Mouse (Mus musculus): ENCODE measurements around the gene Adamts18. TPM values are rescaled to one million over a fixed set of nuclear protein-coding genes. Genes with fewer than 3 reads are reported as not detected.

Gene Adamts18
- polyA plus RNA-seq, 1 experiment from 2014 or later, result 7.9 TPM

- Histone ChIP-seq H3K4me2 (replicated peaks) (no peak overlapping the region), H3K4me1 (0 out of 2 replicates have a peak, but pooled peaks cover 14% of the 10 kb centered on the region), H3K9me3 (replicated peaks) (no peaks in the 10 kb centered on the region), H3K27me3 (no peaks in the 10 kb centered on the region), H3K27ac (replicated peaks) (no peak overlapping the region), H3K4me3 (replicated peaks) (no peak overlapping the region), H3K9ac (no peak overlapping the region), H3K36me3 (no peaks in the 10 kb centered on the region)
- ATAC-seq (ENCODE audit: insufficient number of reproducible peaks, low FRiP score, low TSS enrichment, low read depth), result no peak
- 71% methylated on average over 1 of the region's 1 CpGs for WGBS
These were observed 171.7 kb downstream of the Adamts18 start for GRCm38 (mm10) chr8:113676811-113677210.

GRCm38 (mm10) chr8:113675281-113675680 lies 173.3 kb downstream of the Adamts18 start:
- Histone ChIP-seq H3K9me3 (replicated peaks) (no peaks in the 10 kb centered on the region), H3K27me3 (no peaks in the 10 kb centered on the region), H3K4me1 (0 out of 2 replicates have a peak, but pooled peaks cover 14% of the 10 kb centered on the region), H3K27ac (replicated peaks) (no peak overlapping the region), H3K9ac (no peak overlapping the region), H3K4me3 (replicated peaks) (no peak overlapping the region), H3K36me3 (no peaks in the 10 kb centered on the region), H3K4me2 (replicated peaks) (no peak overlapping the region)
- WGBS, result 52% methylated on average over 2 of the region's 2 CpGs
- no peak for ATAC-seq (ENCODE audit: insufficient number of reproducible peaks, low FRiP score, low TSS enrichment, low read depth)

GRCm38 (mm10) chr8:113674611-113675010 lies 173.9 kb downstream of the Adamts18 start:
- Histone ChIP-seq H3K4me1 (0 out of 2 replicates have a peak, but pooled peaks cover 14% of the 10 kb centered on the region), H3K27ac (replicated peaks) (no peak overlapping the region), H3K9me3 (replicated peaks) (no peaks in the 10 kb centered on the region), H3K4me2 (replicated peaks) (no peak overlapping the region), H3K9ac (no peak overlapping the region), H3K4me3 (replicated peaks) (no peak overlapping the region), H3K36me3 (no peaks in the 10 kb centered on the region), H3K27me3 (no peaks in the 10 kb centered on the region)
- WGBS, result 58% methylated on average over 3 of the region's 3 CpGs
- no peak for ATAC-seq (ENCODE audit: insufficient number of reproducible peaks, low FRiP score, low TSS enrichment, low read depth)

GRCm38 (mm10) chr8:113673300-113673699 lies 175.2 kb downstream of the Adamts18 start:
- ATAC-seq (ENCODE audit: insufficient number of reproducible peaks, low FRiP score, low TSS enrichment, low read depth), result no peak
- H3K9me3 ChIP-seq (replicated peaks), result no peaks in the 10 kb centered on the region
- no peak overlapping the region for H3K27ac ChIP-seq (replicated peaks)
- H3K4me1 ChIP-seq, result 0 out of 2 replicates have a peak, but pooled peaks cover 14% of the 10 kb centered on the region
- no peak overlapping the region for H3K4me3 ChIP-seq (replicated peaks)
- no peak overlapping the region for H3K4me2 ChIP-seq (replicated peaks)
- no peak overlapping the region for H3K9ac ChIP-seq
- H3K36me3 ChIP-seq, result no peaks in the 10 kb centered on the region
- 37% methylated on average over 3 of the region's 3 CpGs for WGBS
- no peaks in the 10 kb centered on the region for H3K27me3 ChIP-seq

- Histone ChIP-seq H3K27ac (replicated peaks) (no peak overlapping the region), H3K27me3 (0 out of 2 replicates have a peak, but pooled peaks cover 4% of the 10 kb centered on the region), H3K9me3 (replicated peaks) (no peaks in the 10 kb centered on the region), H3K36me3 (no peaks in the 10 kb centered on the region), H3K9ac (no peak overlapping the region), H3K4me2 (replicated peaks) (no peak overlapping the region), H3K4me1 (0 out of 2 replicates have a peak, but pooled peaks cover 14% of the 10 kb centered on the region), H3K4me3 (replicated peaks) (no peak overlapping the region)
- WGBS, result 58% methylated on average over 11 of the region's 11 CpGs
- 0 out of 2 replicates have a peak, but pooled peaks have one; percentile 65 for ATAC-seq (ENCODE audit: insufficient number of reproducible peaks, low FRiP score, low TSS enrichment, low read depth)
These were observed 175.8 kb downstream of the Adamts18 start for GRCm38 (mm10) chr8:113672599-113673255.

- H3K27me3 ChIP-seq, result 0 out of 2 replicates have a peak, but pooled peaks cover 4% of the 10 kb centered on the region
- no peak overlapping the region for H3K9ac ChIP-seq
- H3K9me3 ChIP-seq (replicated peaks), result no peaks in the 10 kb centered on the region
- H3K4me1 ChIP-seq, result 0 out of 2 replicates have a peak, but pooled peaks cover 12% of the 10 kb centered on the region
- WGBS, result 70% methylated on average over 10 of the region's 10 CpGs
- no peaks in the 10 kb centered on the region for H3K36me3 ChIP-seq
- H3K4me2 ChIP-seq (replicated peaks), result no peak overlapping the region
- H3K4me3 ChIP-seq (replicated peaks), result no peak overlapping the region
- ATAC-seq (ENCODE audit: insufficient number of reproducible peaks, low FRiP score, low TSS enrichment, low read depth), result no peak
- H3K27ac ChIP-seq (replicated peaks), result no peak overlapping the region
These were observed 178.6 kb downstream of the Adamts18 start for GRCm38 (mm10) chr8:113669924-113670323.

- Histone ChIP-seq H3K4me3 (replicated peaks) (no peak overlapping the region), H3K27me3 (0 out of 2 replicates have a peak, but pooled peaks cover 4% of the 10 kb centered on the region), H3K27ac (replicated peaks) (no peak overlapping the region), H3K9ac (no peak overlapping the region), H3K4me2 (replicated peaks) (no peak overlapping the region), H3K4me1 (no peaks in the 10 kb centered on the region), H3K36me3 (no peaks in the 10 kb centered on the region), H3K9me3 (replicated peaks) (no peaks in the 10 kb centered on the region)
- ATAC-seq (ENCODE audit: insufficient number of reproducible peaks, low FRiP score, low TSS enrichment, low read depth), result no peak
- 49% methylated on average over 16 of the region's 16 CpGs for WGBS
These were observed 181.7 kb downstream of the Adamts18 start for GRCm38 (mm10) chr8:113666714-113667432.

GRCm38 (mm10) chr8:113665951-113666350 lies 182.6 kb downstream of the Adamts18 start:
- Histone ChIP-seq H3K4me3 (replicated peaks) (no peak overlapping the region), H3K9me3 (replicated peaks) (no peaks in the 10 kb centered on the region), H3K36me3 (no peaks in the 10 kb centered on the region), H3K27ac (replicated peaks) (no peak overlapping the region), H3K4me1 (no peaks in the 10 kb centered on the region), H3K9ac (no peak overlapping the region), H3K27me3 (0 out of 2 replicates have a peak, but pooled peaks cover 4% of the 10 kb centered on the region), H3K4me2 (replicated peaks) (no peak overlapping the region)
- WGBS, result 55% methylated on average over 8 of the region's 8 CpGs
- no peak for ATAC-seq (ENCODE audit: insufficient number of reproducible peaks, low FRiP score, low TSS enrichment, low read depth)

- 72% methylated on average over 4 of the region's 4 CpGs for WGBS
- no peak for ATAC-seq (ENCODE audit: insufficient number of reproducible peaks, low FRiP score, low TSS enrichment, low read depth)
- H3K27ac ChIP-seq (replicated peaks), result no peak overlapping the region
- H3K4me3 ChIP-seq (replicated peaks), result no peak overlapping the region
- no peak overlapping the region for H3K4me2 ChIP-seq (replicated peaks)
- H3K4me1 ChIP-seq, result no peaks in the 10 kb centered on the region
- no peak overlapping the region for H3K9ac ChIP-seq
- H3K36me3 ChIP-seq, result no peaks in the 10 kb centered on the region
- H3K9me3 ChIP-seq (replicated peaks), result no peaks in the 10 kb centered on the region
- 0 out of 2 replicates have a peak, but pooled peaks cover 4% of the 10 kb centered on the region for H3K27me3 ChIP-seq
These were observed 183.5 kb downstream of the Adamts18 start for GRCm38 (mm10) chr8:113665036-113665435.

- Histone ChIP-seq H3K9ac (no peak overlapping the region), H3K36me3 (no peaks in the 10 kb centered on the region), H3K4me2 (replicated peaks) (no peak overlapping the region), H3K9me3 (replicated peaks) (no peaks in the 10 kb centered on the region), H3K4me1 (no peaks in the 10 kb centered on the region), H3K4me3 (replicated peaks) (no peak overlapping the region), H3K27ac (replicated peaks) (no peak overlapping the region), H3K27me3 (0 out of 2 replicates have a peak, but pooled peaks cover 4% of the 10 kb centered on the region)
- WGBS, result 12% methylated on average over 2 of the region's 2 CpGs
- ATAC-seq (ENCODE audit: insufficient number of reproducible peaks, low FRiP score, low TSS enrichment, low read depth), result peak; percentile 69
These were observed 184.0 kb downstream of the Adamts18 start for GRCm38 (mm10) chr8:113664544-113664943.

GRCm38 (mm10) chr8:113660128-113660527 lies 188.4 kb downstream of the Adamts18 start:
- no peaks in the 10 kb centered on the region for H3K4me1 ChIP-seq
- no peak overlapping the region for H3K4me3 ChIP-seq (replicated peaks)
- ATAC-seq (ENCODE audit: insufficient number of reproducible peaks, low FRiP score, low TSS enrichment, low read depth), result no peak
- 93% methylated on average over 1 of the region's 1 CpGs for WGBS
- H3K9me3 ChIP-seq (replicated peaks), result no peaks in the 10 kb centered on the region
- no peak overlapping the region for H3K4me2 ChIP-seq (replicated peaks)
- no peaks in the 10 kb centered on the region for H3K36me3 ChIP-seq
- H3K27ac ChIP-seq (replicated peaks), result no peak overlapping the region
- H3K9ac ChIP-seq, result no peak overlapping the region
- H3K27me3 ChIP-seq, result no peaks in the 10 kb centered on the region

Measured in embryonic facial prominence, embryonic 15.5 days (tissue).